Mouse (Mus musculus): ENCODE measurements around the gene Dido1.
A peak's percentile ranks its signal among the peaks of the same experiment; 100 is the strongest.

Gene Dido1

DNA sequence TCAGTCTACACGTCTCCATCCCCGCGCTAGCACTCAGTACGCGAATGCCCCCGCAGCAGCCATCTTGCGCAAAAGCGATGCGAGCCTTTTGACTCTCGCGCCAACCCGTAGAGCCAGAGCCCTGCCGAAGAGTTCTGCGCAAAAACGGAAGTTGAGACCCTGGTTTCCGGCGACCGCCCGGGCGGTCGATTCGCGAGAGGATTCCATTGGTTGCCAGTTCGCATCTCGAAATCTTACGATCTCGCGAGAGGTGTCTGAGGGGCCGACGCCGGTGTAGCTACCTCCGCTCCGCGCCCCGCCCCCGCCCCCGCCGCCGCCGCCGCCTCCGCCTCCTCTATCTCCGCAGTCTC lies at the start of gene Dido1, which contains the start of gene Gid8:
Gene Dido1, minus strand, starts transcription at position 77 of the 350 bp plus-strand sequence.
Gene Gid8, plus strand, starts transcription at position 195 of the 350 bp plus-strand sequence.
- DNase-seq: peak; percentile 96

DNA sequence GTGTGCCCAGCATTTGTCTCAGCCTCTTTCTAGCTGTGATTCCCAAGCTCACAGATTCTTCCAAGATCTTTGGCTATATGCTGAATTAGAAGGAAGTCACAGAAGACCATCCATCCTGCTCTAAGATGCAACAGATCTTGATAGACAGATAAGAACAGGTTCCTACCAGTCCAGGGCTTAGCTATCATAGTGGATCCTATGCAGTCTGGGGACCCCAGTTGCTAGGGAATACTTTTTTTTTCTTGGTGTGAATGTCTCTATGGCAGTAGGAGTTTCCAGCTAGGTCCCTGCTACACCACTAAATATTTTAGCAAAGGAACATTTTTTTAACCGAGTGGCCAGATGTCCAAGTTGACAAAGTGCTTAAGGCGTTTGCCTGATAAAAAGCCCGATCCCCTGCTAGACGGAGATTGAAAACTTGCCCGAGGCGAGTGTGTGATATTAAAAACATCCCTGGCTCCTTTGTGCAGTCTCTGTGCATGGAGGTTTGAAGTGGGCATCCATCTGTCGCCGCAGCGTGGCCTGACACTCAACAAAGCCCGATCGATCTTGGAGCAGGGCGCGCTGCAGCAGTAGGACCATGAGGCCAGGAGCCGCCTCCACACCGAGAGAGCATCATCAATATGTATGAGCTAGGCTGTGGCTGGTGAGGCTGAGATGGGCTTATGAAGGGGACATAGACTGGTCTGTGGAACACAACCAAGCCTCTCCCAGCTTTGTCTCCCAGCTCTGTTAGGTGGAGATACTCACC lies 48.9 kb upstream of the Dido1 start:
- no peak for DNase-seq

DNA sequence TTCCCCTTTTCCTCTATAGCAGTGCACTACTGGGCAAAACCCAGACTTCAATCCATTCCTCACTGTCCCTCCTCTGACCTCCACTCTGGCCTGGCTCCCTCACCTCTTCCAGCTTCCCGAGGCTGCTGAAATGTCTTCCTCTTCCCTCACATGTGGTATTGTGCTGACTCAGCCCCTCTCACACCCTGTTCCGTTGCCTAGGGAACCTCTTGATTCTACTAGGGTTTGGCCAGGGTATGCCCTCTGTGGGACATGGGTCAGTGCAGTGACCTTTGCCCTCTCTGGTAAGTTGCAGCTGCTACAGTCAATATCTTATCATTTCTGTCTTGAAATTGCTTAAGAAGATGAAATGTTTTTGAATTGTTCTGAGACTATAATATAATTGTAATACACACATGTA lies 47.0 kb upstream of the Dido1 start:
- DNase-seq: no peak

DNA sequence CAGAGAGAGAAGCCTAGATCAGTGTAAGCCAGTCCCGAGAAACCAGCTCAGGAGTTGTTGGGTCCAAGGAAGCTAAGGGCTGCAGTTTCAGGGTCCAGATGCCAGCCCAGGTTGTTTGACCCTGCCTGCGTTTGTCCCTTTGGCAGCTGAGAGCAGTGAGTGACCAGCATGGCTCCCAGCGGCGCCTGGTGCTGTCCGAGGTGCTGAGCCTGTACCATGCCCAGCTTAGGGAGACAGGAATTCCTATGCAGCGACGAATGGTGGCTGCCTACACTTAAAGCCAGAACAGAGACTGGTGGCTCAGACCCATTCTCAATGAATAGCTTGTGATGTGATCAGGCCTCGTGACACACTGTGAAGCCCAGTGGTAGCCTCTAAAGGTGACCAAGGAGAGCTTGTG lies 46.1 kb upstream of the Dido1 start:
- DNase-seq: no peak

DNA sequence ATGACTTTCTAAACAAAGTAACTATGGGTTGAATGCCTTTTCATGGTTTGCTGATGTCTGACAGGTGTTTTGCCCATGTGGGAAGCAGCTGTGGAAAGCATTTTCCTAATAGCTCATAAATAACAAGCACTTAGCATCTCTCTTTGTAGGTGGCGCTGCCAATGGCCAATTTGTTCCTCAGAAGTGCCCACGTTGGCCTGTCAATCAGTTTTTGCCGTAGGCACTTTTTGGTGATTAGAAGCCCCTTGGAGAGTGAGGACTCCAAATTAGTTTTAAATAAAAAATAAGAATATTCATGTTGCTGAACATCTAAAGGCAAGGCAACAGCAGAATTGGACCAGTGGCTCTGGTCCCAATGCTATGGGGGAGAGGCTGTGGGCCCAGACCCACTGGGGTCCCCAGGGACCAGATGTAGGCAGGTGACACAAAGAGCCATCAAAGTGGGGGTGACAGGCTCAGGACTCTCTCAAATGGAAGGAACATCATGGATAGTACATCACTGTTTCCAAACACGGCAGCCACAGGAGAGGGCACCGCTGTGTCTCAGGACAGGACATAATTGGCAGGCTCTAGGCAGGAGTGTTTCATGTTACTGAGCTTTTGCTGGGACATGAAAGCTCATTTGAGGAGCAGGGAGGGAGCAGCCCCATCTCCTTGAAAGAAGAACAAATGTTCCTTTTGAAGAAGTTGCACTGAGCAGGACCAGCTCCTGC lies 45.3 kb upstream of the Dido1 start:
- DNase-seq: no peak

GRCm38 (mm10) chr2:180748904-180749303 lies 39.1 kb upstream of the Dido1 start:
- no peak for DNase-seq

DNA sequence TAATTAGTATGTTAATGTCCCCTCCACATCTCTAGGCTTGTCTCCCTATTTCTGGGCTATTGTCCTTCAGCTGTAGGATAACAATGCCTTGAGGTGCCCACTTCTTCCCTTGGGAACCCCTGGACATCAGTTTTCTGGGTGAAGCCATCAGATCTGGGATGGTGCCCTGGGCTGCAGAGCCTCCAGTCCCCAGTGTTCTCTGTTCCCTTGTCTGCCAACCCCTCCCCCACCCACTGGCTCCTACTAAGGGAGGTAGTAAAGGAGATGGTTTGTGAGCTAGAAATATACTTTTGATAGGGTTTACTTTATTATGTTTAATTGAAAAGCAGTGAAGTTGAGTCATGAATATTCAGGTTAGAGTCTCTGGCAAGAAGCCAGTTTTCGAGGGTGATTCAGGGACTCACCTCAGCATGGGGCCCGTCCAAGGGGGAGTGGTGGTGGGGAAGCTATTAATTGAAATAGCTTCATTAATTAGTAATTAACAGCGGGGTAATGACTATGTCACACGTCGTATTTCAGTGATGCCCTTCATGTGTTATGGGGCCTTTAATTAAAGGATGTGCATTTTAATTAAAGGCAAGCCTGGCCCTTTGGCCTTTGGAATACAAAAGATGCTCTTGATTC lies 36.9 kb upstream of the Dido1 start:
- DNase-seq: no peak

DNA sequence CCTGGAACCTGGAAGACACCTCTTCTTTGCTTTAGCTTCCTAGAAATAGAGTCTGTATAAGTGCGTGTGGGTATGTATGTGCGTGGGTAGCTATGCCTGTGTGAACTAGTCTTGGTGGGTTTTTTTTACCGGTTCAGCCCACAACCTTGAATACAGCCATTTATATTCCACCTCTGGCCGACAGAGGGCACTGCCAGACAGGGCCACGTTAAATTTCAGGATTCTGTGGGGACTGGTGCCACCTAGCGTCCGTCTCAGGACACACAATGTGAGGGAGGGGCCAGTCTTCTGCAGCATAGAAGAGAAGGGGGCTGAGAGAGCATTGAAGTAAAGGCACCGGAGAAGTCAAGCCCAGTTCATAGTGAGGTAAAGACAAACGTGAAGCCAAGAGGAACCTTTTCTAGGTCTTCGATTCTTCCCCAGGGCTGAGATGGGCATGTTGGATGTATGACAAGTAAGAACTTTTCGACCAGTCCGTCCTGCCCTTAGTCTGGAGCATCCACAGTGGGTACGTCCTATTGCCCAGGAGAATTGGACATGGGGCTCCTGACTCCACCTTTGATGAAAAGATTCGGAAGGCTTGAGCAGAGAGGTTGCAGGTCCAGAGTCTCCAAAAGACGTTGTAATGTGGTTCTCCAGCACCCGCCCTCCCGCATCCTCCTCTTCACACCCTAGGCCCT lies 35.6 kb upstream of the Dido1 start:
- DNase-seq: peak; percentile 89

DNA sequence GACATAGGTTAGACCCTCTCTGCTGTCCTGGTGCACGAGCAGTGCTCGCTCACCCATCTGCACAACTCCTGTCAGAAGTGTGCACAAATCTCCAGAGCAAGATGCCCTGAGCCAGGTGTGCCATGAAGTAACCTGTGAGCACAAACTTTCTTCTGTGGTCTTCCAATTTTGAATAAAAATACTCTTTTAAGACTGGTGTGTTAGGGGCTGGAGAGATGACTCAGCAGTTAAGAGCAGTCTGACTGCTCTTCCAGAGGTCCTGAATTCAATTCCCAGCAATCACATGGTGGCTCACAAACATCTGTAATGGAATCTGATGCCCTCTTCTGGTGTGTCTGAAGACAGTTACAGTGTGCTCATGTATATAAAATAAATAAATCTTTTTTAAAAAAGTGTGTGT lies 33.5 kb upstream of the Dido1 start:
- no peak for DNase-seq

GRCm38 (mm10) chr2:180742820-180743219 lies 33.0 kb upstream of the Dido1 start:
- no peak for DNase-seq

DNA sequence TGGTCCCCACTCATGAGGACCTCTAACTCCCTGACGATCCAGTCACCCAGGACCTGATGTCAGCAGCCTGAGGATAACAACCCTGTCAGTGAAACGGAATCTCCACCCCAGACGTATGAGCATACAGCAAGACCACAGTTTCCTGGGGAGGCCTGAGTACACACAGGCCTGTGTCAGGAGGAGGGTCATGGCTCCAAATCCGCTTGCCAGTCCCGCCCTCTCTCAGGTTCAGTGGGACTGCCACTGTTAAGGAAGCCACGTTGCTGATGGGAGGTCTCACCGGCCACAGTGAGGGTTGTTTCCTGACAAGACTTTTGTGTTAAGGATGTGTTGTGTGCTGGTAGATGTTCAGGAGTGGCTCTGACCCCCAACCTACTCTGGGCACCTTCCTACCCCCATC lies 31.6 kb upstream of the Dido1 start:
- no peak for DNase-seq

DNA sequence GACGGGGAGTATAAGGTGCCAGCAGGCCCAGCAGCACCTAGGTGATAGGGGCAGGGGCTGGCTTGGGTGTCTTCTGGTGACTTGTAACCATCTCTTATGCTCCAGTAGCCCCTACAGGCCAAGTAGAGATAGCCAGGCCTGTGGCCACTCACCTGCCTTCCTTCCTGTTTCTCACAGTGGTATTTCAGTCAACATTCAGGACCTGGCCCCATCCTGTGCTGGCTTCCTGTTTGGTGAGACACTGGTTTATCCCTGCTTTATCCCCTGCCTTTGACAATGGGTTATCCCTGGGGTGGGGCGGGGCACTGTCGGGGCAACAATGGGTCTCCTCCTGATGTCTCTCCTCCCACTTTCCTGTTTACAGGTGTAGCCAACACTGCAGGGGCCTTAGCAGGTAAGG lies 30.6 kb upstream of the Dido1 start:
- DNase-seq: no peak

DNA sequence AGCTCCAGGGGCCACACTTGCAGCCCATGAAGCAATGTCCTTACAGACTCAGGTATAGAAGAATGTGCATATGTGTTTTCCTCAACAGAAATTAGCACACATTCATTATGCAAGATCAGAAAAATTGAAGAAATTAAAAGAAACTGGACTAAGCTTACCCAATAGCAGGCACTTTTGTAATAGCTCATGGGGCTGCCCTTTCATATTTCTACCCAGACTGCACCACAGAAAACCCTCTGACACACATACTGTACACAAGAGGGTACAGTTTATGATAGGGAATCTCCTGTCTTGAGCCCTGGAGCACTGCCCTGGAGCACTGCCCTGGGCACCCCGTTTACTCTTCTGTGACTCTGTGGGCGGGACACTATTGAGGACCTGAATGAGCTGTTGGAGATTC lies 28.2 kb upstream of the Dido1 start:
- DNase-seq: no peak

DNA sequence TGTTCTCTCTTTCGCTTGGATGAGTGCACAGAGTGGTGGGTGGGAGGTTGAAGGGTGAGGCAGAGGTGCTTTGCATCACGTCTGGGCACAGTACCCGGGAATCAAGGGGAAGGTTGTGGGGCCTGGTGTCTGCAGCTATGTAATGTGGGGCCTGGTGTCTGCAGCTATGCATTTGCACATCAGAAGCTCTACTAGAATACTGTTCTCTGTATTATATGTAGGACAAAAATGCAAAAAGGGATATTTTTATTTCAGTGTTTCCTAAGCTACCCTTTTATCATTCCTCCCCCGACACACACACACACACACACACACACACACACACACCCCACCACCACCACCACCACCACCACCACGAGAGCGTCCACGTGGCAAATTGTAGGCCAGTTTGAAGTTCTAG lies 25.4 kb upstream of the Dido1 start:
- no peak for DNase-seq

DNA sequence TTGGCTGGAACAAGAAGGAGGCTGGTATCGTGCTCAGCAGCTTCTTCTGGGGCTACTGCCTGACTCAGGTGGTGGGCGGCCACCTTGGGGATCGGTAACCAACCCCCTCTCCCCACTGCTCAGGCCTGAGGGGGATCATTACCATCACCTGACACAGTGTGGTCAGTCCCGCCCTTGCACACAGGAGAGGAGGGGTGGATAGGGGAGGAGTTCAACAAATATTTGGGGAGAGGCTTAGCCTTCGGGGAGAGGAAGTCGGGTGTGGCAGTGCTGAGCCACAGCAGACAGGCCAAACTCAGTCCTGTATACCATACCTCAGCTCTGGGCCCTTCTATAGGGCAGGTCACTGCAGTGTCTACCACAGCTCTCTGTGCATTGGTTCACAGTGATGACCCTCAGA lies 22.2 kb upstream of the Dido1 start:
- DNase-seq: no peak

DNA sequence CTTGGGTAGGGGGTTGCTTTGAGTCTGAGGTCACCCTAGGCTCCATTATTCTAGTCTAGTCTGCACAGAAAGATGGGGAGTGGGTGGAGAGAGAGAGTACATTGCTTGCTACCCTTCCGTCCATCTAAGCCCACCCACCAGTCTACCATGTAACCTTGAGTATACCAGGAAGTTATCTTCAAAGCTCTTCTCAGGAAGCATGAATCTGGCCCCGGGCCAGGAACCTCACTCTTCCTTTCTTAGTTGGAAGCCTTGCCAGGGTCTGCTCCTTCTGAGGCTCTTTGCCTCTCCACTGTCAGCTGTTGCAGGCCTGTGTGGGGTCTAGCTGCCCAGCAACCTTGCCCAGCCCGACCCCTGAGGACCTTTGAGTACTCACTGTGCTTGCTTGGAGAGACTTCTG lies 21.2 kb upstream of the Dido1 start:
- DNase-seq: peak; percentile 58

DNA sequence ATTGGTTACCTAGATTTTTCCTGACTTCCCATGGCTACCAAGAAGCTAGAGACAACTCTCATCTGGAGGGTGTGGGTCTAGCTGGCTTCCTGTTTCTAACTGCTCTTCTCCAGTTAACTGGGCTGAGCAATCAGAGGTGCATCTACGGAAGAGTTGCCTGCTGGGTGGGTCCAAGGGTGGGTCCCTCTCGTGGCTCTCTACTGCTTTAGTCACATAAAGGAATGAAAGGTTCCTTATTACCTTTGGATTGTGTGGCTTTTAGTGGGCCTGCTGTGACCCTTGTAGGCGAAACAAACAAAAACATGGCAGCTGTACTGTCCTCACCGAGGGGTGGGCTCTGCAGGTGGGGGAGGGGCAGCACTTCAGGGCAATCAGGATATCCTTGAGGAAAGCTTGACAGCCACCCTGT lies 17.8 kb upstream of the Dido1 start:
- DNase-seq: no peak

DNA sequence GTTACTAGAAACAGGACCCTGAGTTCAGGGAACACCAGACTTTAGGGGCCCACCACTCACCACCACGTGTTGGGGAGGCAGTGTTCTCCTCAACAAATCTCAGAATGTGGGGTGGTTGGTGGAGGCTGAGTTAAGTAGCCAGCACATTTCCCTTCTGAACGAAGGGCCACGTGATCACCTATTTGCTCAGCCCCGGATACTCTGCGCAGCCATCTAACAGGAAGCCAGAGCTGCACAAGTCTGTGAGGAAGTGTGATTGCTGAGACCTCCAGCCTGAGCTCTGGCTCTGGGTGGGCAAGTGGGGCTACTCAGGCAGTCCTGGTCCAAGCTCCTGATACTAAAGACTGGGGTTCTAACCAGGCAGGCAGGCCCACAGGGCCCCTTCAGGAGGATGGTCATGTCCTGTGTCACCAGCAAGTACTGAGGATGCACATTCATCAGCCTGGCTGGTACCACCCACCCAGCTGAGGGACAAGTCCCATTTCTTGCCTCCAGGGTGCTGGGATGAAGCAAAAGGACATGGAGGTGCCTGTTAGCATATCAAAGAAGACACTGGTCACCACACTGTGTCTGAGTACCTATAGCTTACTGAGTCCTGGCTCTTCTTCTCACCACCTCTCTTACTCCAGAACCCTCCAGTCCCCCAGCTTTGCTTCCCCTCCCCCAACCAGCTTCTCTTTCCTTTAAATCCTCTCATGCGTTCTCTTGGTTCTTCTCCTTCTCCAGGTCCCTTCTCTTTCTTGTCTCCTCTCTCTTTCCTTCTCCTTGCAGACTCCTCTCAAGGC lies 17.1 kb upstream of the Dido1 start:
- DNase-seq: peak; percentile 68

DNA sequence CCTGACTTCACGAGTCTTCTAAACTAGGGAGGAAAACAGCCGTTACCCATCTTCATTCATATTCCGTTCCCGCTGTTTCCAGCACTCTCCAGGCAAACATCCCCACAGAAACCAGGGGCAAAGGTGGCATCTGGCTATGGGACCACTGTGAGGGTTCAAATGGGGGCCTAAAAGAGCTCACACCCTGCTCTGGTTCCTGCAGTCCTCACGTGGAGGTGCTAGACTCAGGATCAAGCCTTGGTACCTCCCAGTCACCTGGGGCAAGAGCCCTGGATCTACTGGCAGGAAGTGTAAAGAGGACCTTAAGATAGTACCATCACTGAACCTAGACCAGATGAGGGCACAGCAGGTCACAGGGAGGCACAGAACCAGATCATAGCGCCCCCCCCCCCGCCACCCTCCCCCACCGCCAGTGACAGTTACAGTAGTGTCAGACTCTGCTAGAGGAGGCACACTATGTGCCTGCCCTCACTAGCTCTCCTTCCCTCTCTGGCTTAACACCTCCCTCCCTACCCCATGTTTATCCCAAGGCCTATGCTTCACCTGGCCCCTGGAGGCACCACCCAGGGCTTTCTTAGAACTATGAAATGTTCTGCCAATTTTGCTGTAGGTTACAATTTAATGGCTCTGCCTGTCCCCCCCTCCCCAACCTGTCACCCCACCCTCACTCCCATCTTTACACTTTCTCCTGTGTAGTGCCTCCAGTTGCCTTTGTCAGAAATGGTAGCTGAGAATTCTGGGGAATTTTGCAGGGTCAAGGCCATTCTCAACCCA lies 16.2 kb upstream of the Dido1 start:
- no peak for DNase-seq

- DNase-seq: no peak
Measured at GRCm38 (mm10) chr2:180725414-180725778, 15.6 kb upstream of the Dido1 start.

DNA sequence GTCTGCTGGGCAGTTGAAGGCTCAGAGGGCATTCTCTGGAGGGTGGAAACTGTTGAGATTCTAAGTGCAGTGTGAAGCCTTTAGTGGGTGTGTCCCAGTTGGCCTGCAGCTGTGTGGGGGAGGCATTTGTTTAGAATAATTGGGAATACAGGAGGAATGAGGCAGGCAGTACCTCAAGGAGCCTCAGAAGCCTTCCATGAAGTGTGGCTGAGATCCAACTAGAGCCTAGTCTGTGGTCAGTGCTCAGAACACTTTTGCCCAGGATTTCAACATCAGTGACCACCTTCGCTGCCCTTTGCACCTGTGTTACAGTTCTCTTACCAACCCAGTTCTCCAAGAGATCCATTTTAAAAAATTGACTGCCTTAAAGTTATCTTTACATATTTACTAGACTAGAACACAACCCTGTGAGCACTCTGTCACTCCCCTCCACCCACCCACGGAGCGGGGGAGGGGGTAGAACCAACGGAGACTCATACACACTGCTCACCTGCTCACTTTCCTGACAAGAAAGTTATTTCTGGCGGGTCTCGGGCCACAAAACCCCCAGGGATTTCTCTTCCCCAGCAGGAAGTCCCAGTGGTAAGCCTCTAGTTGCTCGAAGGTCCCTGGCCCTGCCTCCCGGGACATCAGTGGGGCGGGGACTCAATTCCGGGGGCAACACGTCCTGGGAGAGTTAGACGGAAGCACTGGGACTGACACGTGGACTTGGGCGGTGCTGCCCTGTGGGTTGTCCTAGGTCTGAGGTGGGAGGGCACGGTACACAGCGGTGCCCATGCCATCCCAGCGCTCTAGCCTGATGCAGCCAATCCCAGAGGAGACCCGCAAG lies 15.0 kb upstream of the Dido1 start, which contains the start of gene Slc17a9:
Gene Slc17a9, plus strand, starts transcription at position 679 of the 829 bp plus-strand sequence.
- DNase-seq: peak; percentile 54

Data from thymus, postnatal 14 days (tissue).